Mouse (Mus musculus) midbrain, embryonic 11.5 days (tissue): ENCODE measurements around the gene Mtus2. TPM values are rescaled to one million over a fixed set of nuclear protein-coding genes. Genes with fewer than 3 reads are reported as not detected.

Experiments
- ATAC-seq: fragments of 200-750 bp; cut with Nextera tagmentation; 2 replicates; pipeline ENCODE4 v1.8.0; 2017; ENCODE audit warnings: moderate TSS enrichment, moderate library complexity; ENCODE audit not compliant: low FRiP score
- DNase-seq: peaks from one replicate; pipeline ENCODE4 v3.0.0; 2015; ENCODE audit warnings: low spot score; ENCODE audit errors: missing footprints
- H3K27ac ChIP-seq: fragments of 300-500 bp; sonication (generic); 2 replicates; pipeline ENCODE4 v1.5.1; 2014; ENCODE audit warnings: low read depth, low read length
- H3K27me3 ChIP-seq: fragments of 300-500 bp; sonication (generic); 2 replicates; pipeline ENCODE4 v1.6.1; 2014; ENCODE audit warnings: mild to moderate bottlenecking, low read length, moderate library complexity, mixed read lengths; ENCODE audit not compliant: control insufficient read depth, insufficient read depth
- H3K36me3 ChIP-seq: fragments of 300-500 bp; sonication (generic); 2 replicates; pipeline ENCODE4 v1.6.1; 2014; ENCODE audit warnings: mild to moderate bottlenecking, low read length, moderate library complexity, mixed read lengths; ENCODE audit not compliant: control insufficient read depth, insufficient read depth
- H3K4me1 ChIP-seq: fragments of 300-500 bp; sonication (generic); 2 replicates; pipeline ENCODE4 v1.6.1; 2014; ENCODE audit warnings: low read length; ENCODE audit not compliant: control insufficient read depth, insufficient read depth
- H3K4me2 ChIP-seq: fragments of 300-500 bp; sonication (generic); 2 replicates; pipeline ENCODE4 v1.6.1; 2014; ENCODE audit warnings: mild to moderate bottlenecking, moderate library complexity
- H3K4me3 ChIP-seq: fragments of 300-500 bp; sonication (generic); 2 replicates; pipeline ENCODE4 v1.5.1; 2014; ENCODE audit warnings: low read depth, low read length
- H3K9ac ChIP-seq: fragments of 300-500 bp; sonication (generic); 2 replicates; pipeline ENCODE4 v1.6.1; 2014; ENCODE audit warnings: low read length
- H3K9me3 ChIP-seq: fragments of 300-500 bp; sonication (generic); 2 replicates; pipeline ENCODE4 v1.6.1; 2016; ENCODE audit warnings: low read length; ENCODE audit not compliant: control insufficient read depth
- WGBS: fragments of 180-500 bp; shearing (Covaris S2); extraction: QIAGEN DNeasy Blood & Tissue Kit; methylation state at CpG from one replicate; pipeline ENCODE4 v1.1.7; 2014; 5-methylcytosine and 5-hydroxymethylcytosine counted together
- polyA plus RNA-seq: library from polyadenylated mRNA; unstranded; fragments of >200 nt; fragmentation: Nextera tagmentation; extraction: Ambion mirVana; gene quantifications from 2 replicates; pipeline ENCODE4 v1.2.1, GENCODE M21; 2014

The Mtus2 gene
- polyA plus RNA-seq, 1 experiment from 2014 or later, result 13.8 TPM

GRCm38 (mm10) chr5:148363441-148364113 is 406.5 kb downstream of the Mtus2 start:
- no peaks in the 10 kb centered on the region for H3K27me3 ChIP-seq
- no peak overlapping the region for H3K4me2 ChIP-seq
- 90% methylated on average over 22 of the region's 22 CpGs for WGBS
- no peaks in the 10 kb centered on the region for H3K36me3 ChIP-seq
- H3K4me1 ChIP-seq, result no peaks in the 10 kb centered on the region
- H3K27ac ChIP-seq, result no peak overlapping the region
- H3K9ac ChIP-seq, result no peak overlapping the region
- no peak overlapping the region for H3K4me3 ChIP-seq
- DNase-seq, result no peak
- no peaks in the 10 kb centered on the region for H3K9me3 ChIP-seq
- ATAC-seq, result no peak

Other genes starting within 250 kb of the Mtus2 start
- 11.2 and 11.6 TPM in 2 replicates for gene Flt1, start 231.3 kb upstream of the Mtus2 start, polyA plus RNA-seq
- gene Pomp, start 96.9 kb upstream of the Mtus2 start, polyA plus RNA-seq, result 562 and 573 TPM in 2 replicates
- 4.3 and 4.5 TPM in 2 replicates for gene Slc46a3, start 62.5 kb upstream of the Mtus2 start, polyA plus RNA-seq